Mouse (Mus musculus) lung, postnatal 0 days (tissue): Measurements from ENCODE around the gene Ifi205.
"Not testable (repeated sequence)": the region's sequence is repeated elsewhere in the genome, so short reads cannot be mapped to it uniquely, and the experiment has no call there.

Source experiments
- CTCF ChIP-seq: IDR thresholded peaks from 2 replicates; pipeline ENCODE4 v1.5.1; 2016; ENCODE audit warnings: antibody characterized with exemption, mild to moderate bottlenecking
- EP300 ChIP-seq: IDR thresholded peaks from 2 replicates; pipeline ENCODE4 v1.6.1; 2016; ENCODE audit warnings: antibody characterized with exemption, mild to moderate bottlenecking, control low read depth

DNA sequence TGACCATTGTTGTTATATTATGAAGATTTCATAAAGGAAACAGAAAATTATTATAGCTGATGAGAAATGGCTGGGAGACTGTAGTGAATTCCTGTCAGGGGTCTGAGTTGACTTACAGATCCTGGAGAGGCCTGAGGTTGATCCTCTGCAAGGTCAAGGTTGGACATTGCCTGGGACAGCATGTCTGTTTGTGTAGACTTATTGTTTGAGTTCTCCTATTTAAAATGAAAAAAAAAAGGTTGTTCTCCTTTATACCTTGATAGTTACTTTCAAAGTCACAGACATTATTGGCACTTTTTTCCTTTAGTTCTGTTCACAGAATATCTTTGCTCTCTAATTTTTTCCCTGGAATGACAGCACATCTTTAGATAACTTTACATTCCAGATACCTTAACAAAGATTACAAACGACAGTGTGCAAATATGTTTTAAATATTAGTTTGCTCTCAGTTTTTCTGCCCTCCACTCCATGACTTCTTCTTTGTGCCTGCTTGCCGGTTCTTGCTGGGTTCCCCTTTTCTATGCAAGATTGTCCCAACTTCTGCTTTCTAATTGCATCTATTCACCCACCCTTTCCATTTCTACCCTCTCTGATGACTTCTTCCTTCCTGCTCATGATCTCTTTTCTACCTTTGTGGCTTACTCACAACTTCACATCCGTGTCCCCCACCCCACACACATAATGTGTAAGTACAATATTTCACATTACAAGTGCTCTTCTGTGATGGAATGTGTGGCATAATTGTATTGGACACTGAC, 27.1 kb downstream of the Ifi205 start:
- not testable (repeated sequence) for TF ChIP-seq EP300, CTCF
